Mouse (Mus musculus): ENCODE measurements around the gene Prm1. TPM values are rescaled to one million over a fixed set of nuclear protein-coding genes. Genes with fewer than 3 reads are reported as not detected.
"Not testable (repeated sequence)": the region's sequence is repeated elsewhere in the genome, so short reads cannot be mapped to it uniquely, and the experiment has no call there.

Prm1 gene
- polyA plus RNA-seq, 1 experiment from 2014 or later, result not detected

DNA sequence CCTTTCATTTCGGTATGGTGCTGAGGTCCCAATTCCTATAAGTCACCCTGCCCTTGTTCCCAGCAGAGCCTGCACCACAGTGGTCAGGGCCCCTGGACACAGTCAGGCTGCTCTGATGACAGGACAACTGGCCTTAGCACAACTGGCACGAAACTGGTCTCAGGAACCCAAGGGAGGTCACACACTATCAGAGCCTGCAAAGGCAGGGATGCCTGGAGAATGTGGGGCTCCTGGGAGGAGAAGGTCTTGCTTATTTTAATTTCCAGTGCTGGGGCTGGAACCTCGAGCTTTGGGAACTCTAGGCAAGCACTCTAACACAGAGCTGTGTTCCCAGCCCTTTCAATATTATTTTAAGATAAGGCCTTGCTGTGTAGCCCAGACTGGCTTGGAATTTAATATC is 14.3 kb upstream of the Prm1 start:
- ATAC-seq, result no peak
- no peaks in the 10 kb centered on the region for H3K9me3 ChIP-seq (replicated peaks)
- H3K4me3 ChIP-seq, result no peak overlapping the region
- H3K36me3 ChIP-seq (ENCODE audit: poor library complexity, severe bottlenecking), result no peaks in the 10 kb centered on the region
- H3K4me2 ChIP-seq, result no peak overlapping the region
- no peak overlapping the region for H3K9ac ChIP-seq
- WGBS, result 81% methylated on average over 3 of the region's 3 CpGs
- no peak overlapping the region for H3K27ac ChIP-seq
- no peaks in the 10 kb centered on the region for H3K4me1 ChIP-seq
- H3K27me3 ChIP-seq, result no peaks in the 10 kb centered on the region

DNA sequence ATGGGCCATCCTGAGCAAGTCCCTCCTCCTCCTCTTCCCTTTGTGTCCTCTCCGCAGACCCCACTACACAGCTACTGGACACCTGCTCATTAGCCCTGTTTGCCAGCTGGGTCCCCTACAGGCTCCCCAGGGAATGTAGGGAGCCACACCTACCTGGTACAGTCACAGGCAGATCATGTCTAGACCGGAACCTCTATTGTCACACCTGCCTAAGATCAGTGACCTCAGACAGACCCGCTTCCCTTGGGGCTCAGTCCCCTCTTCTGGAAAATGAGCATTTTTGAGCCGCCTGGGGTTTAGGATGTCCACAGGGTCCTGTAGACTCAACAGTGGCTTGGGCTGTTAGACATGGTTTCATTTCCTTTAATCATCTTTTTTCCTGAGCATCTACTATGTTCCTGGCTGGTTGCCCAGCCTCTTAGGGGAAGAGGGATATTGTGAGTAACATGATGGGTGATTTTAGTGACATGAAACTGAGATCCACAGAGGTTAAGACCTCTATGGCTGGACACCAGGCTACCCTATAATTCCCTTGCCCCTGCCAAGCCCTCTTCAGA is 13.0 kb upstream of the Prm1 start:
- Histone ChIP-seq H3K36me3 (ENCODE audit: poor library complexity, severe bottlenecking) (no peaks in the 10 kb centered on the region), H3K4me2 (no peak overlapping the region), H3K27me3 (no peaks in the 10 kb centered on the region), H3K4me3 (no peak overlapping the region), H3K27ac (no peak overlapping the region), H3K9ac (no peak overlapping the region), H3K4me1 (no peaks in the 10 kb centered on the region), H3K9me3 (replicated peaks) (no peaks in the 10 kb centered on the region)
- 79% methylated on average over 4 of the region's 4 CpGs for WGBS
- no peak for ATAC-seq

DNA sequence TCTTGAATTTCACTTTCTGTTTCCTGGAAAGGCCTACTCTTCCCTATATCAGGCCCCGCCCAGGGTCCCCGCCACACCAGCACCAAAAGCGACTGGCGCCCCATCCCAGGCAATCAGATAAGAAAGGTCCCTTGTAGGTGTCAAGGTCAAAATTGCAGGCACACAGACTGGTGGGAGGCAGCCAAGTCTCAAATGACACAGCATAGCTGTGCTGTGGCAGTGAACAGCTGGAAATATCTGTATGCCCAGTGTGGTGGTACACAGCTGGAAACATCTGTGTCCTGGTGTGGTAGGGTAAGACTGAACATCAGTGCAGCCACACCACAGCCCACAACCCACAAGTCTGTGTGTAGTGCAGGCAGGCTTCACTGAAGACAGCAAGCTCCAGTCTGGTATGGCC is 9.2 kb upstream of the Prm1 start:
- no peaks in the 10 kb centered on the region for H3K4me1 ChIP-seq
- H3K27me3 ChIP-seq, result no peaks in the 10 kb centered on the region
- H3K36me3 ChIP-seq (ENCODE audit: poor library complexity, severe bottlenecking), result no peaks in the 10 kb centered on the region
- 89% methylated on average over 4 of the region's 4 CpGs for WGBS
- no peaks in the 10 kb centered on the region for H3K9me3 ChIP-seq (replicated peaks)
- H3K4me3 ChIP-seq, result no peak overlapping the region
- no peak overlapping the region for H3K4me2 ChIP-seq
- no peak overlapping the region for H3K9ac ChIP-seq
- no peak for ATAC-seq
- no peak overlapping the region for H3K27ac ChIP-seq

DNA sequence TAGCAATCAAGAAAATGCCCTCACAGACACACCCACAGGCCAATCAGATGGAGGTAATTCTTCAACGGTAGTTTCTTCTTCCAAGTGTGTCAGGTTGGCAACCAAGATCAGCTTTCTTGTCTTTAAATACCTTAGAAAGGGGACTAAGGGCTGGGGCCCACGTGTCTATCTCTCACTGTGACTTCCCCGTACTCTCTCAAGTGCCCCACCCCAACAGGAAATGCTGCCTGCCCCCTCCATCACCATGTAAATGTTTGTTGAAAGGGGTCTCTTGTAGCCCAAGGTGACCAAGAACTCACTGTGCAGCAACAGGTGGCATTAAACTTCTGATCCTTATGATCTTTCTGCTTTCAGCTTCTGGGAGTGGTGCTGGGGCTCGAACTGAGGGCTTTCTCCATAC is 8.1 kb upstream of the Prm1 start:
- WGBS, result 80% methylated on average over 4 of the region's 4 CpGs

GRCm38 (mm10) chr16:10812865-10813371 is 7.3 kb upstream of the Prm1 start, which contains the start of gene Gm11172:
TSS of gene Gm11172 (plus strand) at chr16:10812915.
- H3K4me3 ChIP-seq, result no peak within 1 kb of the TSS
- no peak within 1 kb of the TSS for H3K9ac ChIP-seq
- H3K9me3 ChIP-seq (replicated peaks), result no peaks in the 10 kb centered on the region
- no peaks in the 10 kb centered on the region for H3K4me1 ChIP-seq
- 98% methylated on average over 2 of the region's 2 CpGs for WGBS
- H3K4me2 ChIP-seq, result no peak within 1 kb of the TSS
- H3K27me3 ChIP-seq, result no peaks in the 10 kb centered on the region
- H3K27ac ChIP-seq, result no peak within 1 kb of the TSS
- H3K36me3 ChIP-seq (ENCODE audit: poor library complexity, severe bottlenecking), result no peaks in the 10 kb centered on the region
- no peak for ATAC-seq

More for the DNA sequence above, 8.1 kb upstream of the Prm1 start:
- H3K4me1 ChIP-seq, result no peaks in the 10 kb centered on the region
- no peak overlapping the region for H3K9ac ChIP-seq
- H3K4me3 ChIP-seq, result no peak overlapping the region
- no peak for ATAC-seq
- no peaks in the 10 kb centered on the region for H3K9me3 ChIP-seq (replicated peaks)
- H3K27ac ChIP-seq, result no peak overlapping the region
- no peaks in the 10 kb centered on the region for H3K27me3 ChIP-seq
- H3K36me3 ChIP-seq (ENCODE audit: poor library complexity, severe bottlenecking), result no peaks in the 10 kb centered on the region
- no peak overlapping the region for H3K4me2 ChIP-seq

DNA sequence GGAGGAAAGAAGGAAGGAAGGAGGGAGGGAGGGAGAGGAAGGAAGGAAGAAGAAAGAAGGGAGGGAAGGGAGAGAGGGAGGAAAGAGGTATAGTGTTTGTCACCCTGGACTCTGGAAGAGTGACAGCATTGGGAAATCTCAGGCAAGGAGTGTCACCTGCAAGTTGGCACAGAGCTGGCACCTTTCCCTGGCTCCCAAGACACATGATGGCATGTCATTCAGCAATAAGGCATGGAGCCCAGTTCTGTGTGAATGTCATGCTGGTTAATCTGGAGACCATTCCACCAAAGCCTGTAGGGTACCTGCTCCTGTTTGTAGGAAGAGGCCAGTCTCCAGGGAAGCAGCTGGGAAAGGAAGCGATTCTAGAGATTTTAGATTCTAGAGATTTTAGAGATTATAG is 4.7 kb upstream of the Prm1 start:
- H3K9me3 ChIP-seq (replicated peaks), result no peaks in the 10 kb centered on the region
- ATAC-seq, result no peak
- no peak overlapping the region for H3K4me2 ChIP-seq
- no peaks in the 10 kb centered on the region for H3K36me3 ChIP-seq (ENCODE audit: poor library complexity, severe bottlenecking)
- H3K4me3 ChIP-seq, result no peak overlapping the region
- WGBS, result 100% methylated on average over 1 of the region's 1 CpGs
- no peak overlapping the region for H3K27ac ChIP-seq
- H3K9ac ChIP-seq, result no peak overlapping the region
- no peaks in the 10 kb centered on the region; the same call in 1 of the 2 replicates for H3K4me1 ChIP-seq
- H3K27me3 ChIP-seq, result no peaks in the 10 kb centered on the region

DNA sequence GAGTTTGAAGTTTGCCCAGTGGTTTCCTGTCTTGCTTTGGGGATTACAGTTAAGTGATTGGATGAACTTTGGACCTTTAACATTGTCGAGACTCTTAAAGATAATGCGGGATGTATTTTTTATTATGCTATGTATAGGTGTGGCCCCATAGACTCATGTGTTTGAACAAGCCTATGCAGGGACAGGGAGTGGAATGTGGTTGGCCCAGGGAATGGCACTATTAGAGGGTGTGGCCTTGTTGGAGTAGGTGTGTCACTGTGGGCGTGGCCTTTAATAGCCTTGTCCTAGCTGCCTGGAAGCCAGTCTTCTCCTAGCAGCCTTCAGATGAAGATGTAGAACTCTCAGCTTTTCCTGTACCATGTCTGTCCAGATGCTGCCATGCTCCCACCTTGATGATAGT is 3.2 kb downstream of the Prm1 start:
- H3K4me3 ChIP-seq; H3K27me3 ChIP-seq; H3K9ac ChIP-seq; H3K9me3 ChIP-seq (replicated peaks); ATAC-seq; H3K36me3 ChIP-seq (ENCODE audit: poor library complexity, severe bottlenecking); H3K4me1 ChIP-seq; H3K4me2 ChIP-seq; H3K27ac ChIP-seq: not testable (repeated sequence)
- WGBS, result 83% methylated on average over 3 of the region's 3 CpGs

- Histone ChIP-seq H3K27ac (no peak within 1 kb of the TSS), H3K9ac (no peak within 1 kb of the TSS), H3K4me2 (no peak within 1 kb of the TSS), H3K27me3 (peaks cover 15% of the 10 kb centered on the region), H3K4me1 (no peaks in the 10 kb centered on the region), H3K4me3 (no peak within 1 kb of the TSS), H3K9me3 (replicated peaks) (no peaks in the 10 kb centered on the region), H3K36me3 (ENCODE audit: poor library complexity, severe bottlenecking) (no peaks in the 10 kb centered on the region)
- 80% methylated on average over 6 of the region's 6 CpGs for WGBS
- no peak for ATAC-seq
Observed at GRCm38 (mm10) chr16:10796034-10796433, 9.6 kb downstream of the Prm1 start, which contains the start of gene Prm2. TSS of gene Prm2 (minus strand) at chr16:10796134.

- 72% methylated on average over 9 of the region's 9 CpGs for WGBS
- Histone ChIP-seq H3K4me1 (0 out of 2 replicates have a peak, but pooled peaks cover 5% of the 10 kb centered on the region), H3K27me3 (no peaks in the 10 kb centered on the region), H3K9me3 (replicated peaks) (no peaks in the 10 kb centered on the region), H3K9ac (no peak within 1 kb of the TSS), H3K27ac (no peak within 1 kb of the TSS), H3K36me3 (ENCODE audit: poor library complexity, severe bottlenecking) (no peaks in the 10 kb centered on the region), H3K4me2 (no peak within 1 kb of the TSS), H3K4me3 (no peak within 1 kb of the TSS)
- no peak for ATAC-seq
Observed at GRCm38 (mm10) chr16:10790702-10791101, 14.9 kb downstream of the Prm1 start, which contains the start of gene Prm3. TSS of gene Prm3 (minus strand) at chr16:10790914.

- H3K4me3 ChIP-seq, result no peak overlapping the region
- H3K9me3 ChIP-seq (replicated peaks), result no peaks in the 10 kb centered on the region
- H3K36me3 ChIP-seq (ENCODE audit: poor library complexity, severe bottlenecking), result no peaks in the 10 kb centered on the region
- no peak overlapping the region for H3K9ac ChIP-seq
- H3K4me1 ChIP-seq, result peaks cover 15% of the 10 kb centered on the region
- peaks cover 10% of the 10 kb centered on the region for H3K27me3 ChIP-seq
- 34% methylated on average over 4 of the region's 4 CpGs for WGBS
- H3K4me2 ChIP-seq, result no peak overlapping the region
- no peak for ATAC-seq
- H3K27ac ChIP-seq, result no peak overlapping the region
Observed at GRCm38 (mm10) chr16:10788866-10789265, 16.8 kb downstream of the Prm1 start.

DNA sequence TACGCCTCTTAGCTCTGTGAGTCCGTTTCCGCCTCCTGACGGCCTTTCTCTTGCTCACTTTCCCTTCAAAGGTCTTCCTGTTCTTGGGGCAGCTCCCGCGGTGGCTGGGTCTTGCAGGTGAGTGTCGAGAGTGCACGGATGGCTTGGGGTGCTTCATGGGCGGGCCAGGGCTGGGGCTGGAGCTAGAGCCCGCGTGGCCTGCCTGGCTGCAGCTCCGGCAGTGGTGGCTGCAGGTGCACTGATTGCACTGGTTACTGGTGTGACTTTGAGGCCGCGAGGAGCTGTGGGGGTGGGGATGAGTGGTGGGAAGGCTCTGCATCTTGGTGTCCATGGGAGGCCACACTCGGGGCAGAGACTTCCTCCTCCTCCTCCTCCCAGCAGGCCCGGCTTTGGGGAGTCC is 17.4 kb downstream of the Prm1 start, which contains the start of gene Tnp2:
Gene Tnp2, minus strand, starts transcription at position 390 of the 400 bp plus-strand sequence.
- no peaks in the 10 kb centered on the region for H3K9me3 ChIP-seq (replicated peaks)
- no peak within 1 kb of the TSS for H3K9ac ChIP-seq
- H3K4me1 ChIP-seq, result peaks cover 17% of the 10 kb centered on the region
- ATAC-seq, result no peak
- no peak within 1 kb of the TSS for H3K4me3 ChIP-seq
- H3K4me2 ChIP-seq, result no peak within 1 kb of the TSS
- WGBS, result 55% methylated on average over 15 of the region's 16 CpGs
- H3K27me3 ChIP-seq, result peaks cover 15% of the 10 kb centered on the region
- no peak within 1 kb of the TSS for H3K27ac ChIP-seq
- H3K36me3 ChIP-seq (ENCODE audit: poor library complexity, severe bottlenecking), result no peaks in the 10 kb centered on the region

GRCm38 (mm10) chr16:10787548-10788058 is 18.0 kb downstream of the Prm1 start:
- no peak overlapping the region for H3K4me2 ChIP-seq
- no peak for ATAC-seq
- H3K4me3 ChIP-seq, result no peak overlapping the region
- H3K36me3 ChIP-seq (ENCODE audit: poor library complexity, severe bottlenecking), result no peaks in the 10 kb centered on the region
- peaks cover 23% of the 10 kb centered on the region for H3K4me1 ChIP-seq
- H3K9ac ChIP-seq, result no peak overlapping the region
- no peak overlapping the region for H3K27ac ChIP-seq
- WGBS, result 85% methylated on average over 7 of the region's 7 CpGs
- peaks cover 22% of the 10 kb centered on the region for H3K27me3 ChIP-seq
- H3K9me3 ChIP-seq (replicated peaks), result no peaks in the 10 kb centered on the region

Data from forebrain, embryonic 13.5 days (tissue).